Mouse (Mus musculus) stomach, embryonic 14.5 days (tissue): Measurements from ENCODE around the gene Rps6ka5. TPM values are rescaled to one million over a fixed set of nuclear protein-coding genes. Genes with fewer than 3 reads are reported as not detected.

Source experiments
- ATAC-seq: fragments of 200-750 bp; cut with Nextera tagmentation; 2 replicates; pipeline ENCODE4 v1.8.0; 2017; ENCODE audit warnings: low read depth, moderate TSS enrichment; ENCODE audit not compliant: insufficient number of reproducible peaks, insufficient read depth, low FRiP score
- H3K27ac ChIP-seq: fragments of 300-500 bp; sonication (generic); 2 replicates; pipeline ENCODE4 v1.5.1; 2014; ENCODE audit warnings: mild to moderate bottlenecking, low read length, moderate library complexity, mixed read lengths
- H3K27me3 ChIP-seq: fragments of 300-500 bp; sonication (generic); 2 replicates; pipeline ENCODE4 v1.6.1; 2014; ENCODE audit warnings: low read length, control low read depth, mixed read lengths; ENCODE audit not compliant: control insufficient read depth, insufficient read depth
- H3K36me3 ChIP-seq: fragments of 300-500 bp; sonication (generic); 2 replicates; pipeline ENCODE4 v1.6.1; 2014; ENCODE audit warnings: mild to moderate bottlenecking, control low read depth, low read length, moderate library complexity, mixed read lengths; ENCODE audit not compliant: control insufficient read depth, insufficient read depth
- H3K4me1 ChIP-seq: fragments of 300-500 bp; sonication (generic); 2 replicates; pipeline ENCODE4 v1.6.1; 2014; ENCODE audit warnings: low read length, control low read depth, mixed read lengths; ENCODE audit not compliant: control insufficient read depth, insufficient read depth
- H3K4me2 ChIP-seq: fragments of 300-500 bp; sonication (generic); replicated peaks from 2 replicates; pipeline ENCODE4 v1.6.1; 2014; ENCODE audit warnings: low read depth, low read length, control low read depth
- H3K4me3 ChIP-seq: fragments of 300-500 bp; sonication (generic); 2 replicates; pipeline ENCODE4 v1.5.1; 2014; ENCODE audit warnings: low read depth, low read length, control low read depth
- H3K9ac ChIP-seq: fragments of 300-500 bp; sonication (generic); replicated peaks from 2 replicates; pipeline ENCODE4 v1.6.1; 2014; ENCODE audit warnings: low read depth, mild to moderate bottlenecking, control low read depth, low read length, moderate library complexity, mixed read lengths
- H3K9me3 ChIP-seq: fragments of 300-500 bp; sonication (generic); 2 replicates; pipeline ENCODE4 v1.6.1; 2016; ENCODE audit warnings: low read depth, low read length, control low read depth; ENCODE audit not compliant: control insufficient read depth
- WGBS: fragments of 180-500 bp; shearing (Covaris S2); extraction: QIAGEN DNeasy Blood & Tissue Kit; methylation state at CpG from one replicate; pipeline ENCODE4 v1.1.7; 2014; 5-methylcytosine and 5-hydroxymethylcytosine counted together
- polyA plus RNA-seq: library from polyadenylated mRNA; unstranded; fragments of >200 nt; fragmentation: Nextera tagmentation; extraction: Ambion mirVana; gene quantifications from 2 replicates; pipeline ENCODE4 v1.2.1, GENCODE M21; 2014

Gene Rps6ka5
- polyA plus RNA-seq, 1 experiment from 2014 or later = 5.4 TPM

GRCm38 (mm10) chr12:100613192-100613700, 113.5 kb downstream of the Rps6ka5 start:
- H3K9me3 ChIP-seq = no peaks in the 10 kb centered on the region
- no peaks in the 10 kb centered on the region for H3K36me3 ChIP-seq
- H3K4me3 ChIP-seq = no peak overlapping the region
- no peaks in the 10 kb centered on the region for H3K4me1 ChIP-seq
- ATAC-seq = no peak
- no peak overlapping the region for H3K9ac ChIP-seq
- no peak overlapping the region for H3K4me2 ChIP-seq
- no peaks in the 10 kb centered on the region for H3K27me3 ChIP-seq
- H3K27ac ChIP-seq = no peak overlapping the region
- 51% methylated on average over 5 of the region's 5 CpGs for WGBS

DNA sequence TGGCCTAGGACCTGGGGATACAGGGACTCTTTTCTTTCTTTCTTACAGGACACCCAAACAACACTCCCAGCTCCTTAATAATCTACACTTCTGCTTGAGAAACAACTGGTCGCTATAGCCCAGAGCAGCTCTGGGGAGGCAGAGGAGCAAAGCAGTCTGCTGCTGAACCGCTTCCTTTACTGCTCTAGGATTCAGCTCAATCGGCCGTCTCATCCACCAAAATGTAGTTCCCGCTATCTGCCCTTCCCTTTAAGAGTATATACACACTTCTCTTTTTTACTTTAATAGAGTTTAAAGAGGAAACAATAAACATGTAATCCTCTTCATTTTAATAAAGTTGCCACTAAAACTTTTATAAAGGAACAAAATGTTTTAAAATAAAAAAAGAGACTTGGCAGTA, 117.0 kb downstream of the Rps6ka5 start:
- H3K9me3 ChIP-seq = no peaks in the 10 kb centered on the region
- no peaks in the 10 kb centered on the region for H3K4me1 ChIP-seq
- H3K4me2 ChIP-seq = no peak overlapping the region
- no peaks in the 10 kb centered on the region for H3K27me3 ChIP-seq
- WGBS = 87% methylated on average over 5 of the region's 5 CpGs
- no peak for ATAC-seq
- no peaks in the 10 kb centered on the region for H3K36me3 ChIP-seq
- no peak overlapping the region for H3K9ac ChIP-seq
- no peak overlapping the region for H3K4me3 ChIP-seq
- no peak overlapping the region for H3K27ac ChIP-seq

DNA sequence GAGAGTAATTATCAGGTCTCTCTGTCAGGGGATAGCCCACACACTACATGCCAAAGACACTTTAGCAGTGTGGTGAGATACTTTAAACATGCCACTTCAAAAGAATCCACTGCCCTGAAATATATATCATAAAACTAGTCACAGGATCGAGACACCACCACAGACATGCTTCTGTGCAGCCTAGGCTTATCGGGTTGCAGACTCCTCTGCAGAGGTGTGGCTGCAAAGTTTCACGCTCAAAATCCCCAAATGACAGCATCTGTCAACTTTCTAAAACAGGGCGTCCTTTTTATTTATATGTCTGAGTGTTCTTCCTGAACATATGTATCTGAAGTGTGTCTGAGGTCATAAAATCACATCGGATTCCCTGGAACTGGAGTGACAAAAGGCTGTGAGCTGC, 117.7 kb downstream of the Rps6ka5 start:
- Histone ChIP-seq H3K4me2 (no peak overlapping the region), H3K4me1 (no peaks in the 10 kb centered on the region), H3K27ac (no peak overlapping the region), H3K9ac (no peak overlapping the region), H3K9me3 (no peaks in the 10 kb centered on the region), H3K4me3 (no peak overlapping the region), H3K36me3 (no peaks in the 10 kb centered on the region), H3K27me3 (no peaks in the 10 kb centered on the region)
- no peak for ATAC-seq
- WGBS = 54% methylated on average over 5 of the region's 5 CpGs

GRCm38 (mm10) chr12:100606733-100607132, 120.0 kb downstream of the Rps6ka5 start:
- Histone ChIP-seq H3K27ac (no peak overlapping the region), H3K9ac (no peak overlapping the region), H3K4me2 (no peak overlapping the region), H3K9me3 (no peaks in the 10 kb centered on the region), H3K4me1 (no peaks in the 10 kb centered on the region), H3K4me3 (no peak overlapping the region), H3K36me3 (no peaks in the 10 kb centered on the region), H3K27me3 (no peaks in the 10 kb centered on the region)
- ATAC-seq = no peak
- 91% methylated on average over 1 of the region's 1 CpGs for WGBS

DNA sequence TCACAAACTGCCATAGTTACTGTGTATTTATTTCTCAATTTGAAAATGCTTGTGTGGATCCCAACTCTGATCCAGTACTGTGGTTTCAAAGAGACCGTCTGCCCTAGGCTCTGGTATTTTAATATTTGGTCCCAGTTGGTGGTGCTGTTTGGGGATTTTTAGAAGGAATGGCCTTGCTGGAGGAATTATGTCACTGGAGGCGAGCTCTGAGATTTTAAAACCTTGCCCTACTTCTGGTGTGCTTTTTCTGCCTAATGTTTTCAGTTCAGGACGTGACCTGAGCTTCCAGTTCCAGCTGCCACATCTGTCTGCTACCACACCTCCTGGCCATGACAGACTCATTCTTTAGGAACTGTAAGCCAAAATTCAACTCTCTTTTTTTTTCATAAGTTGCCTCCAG, 121.2 kb downstream of the Rps6ka5 start:
- Histone ChIP-seq H3K36me3 (no peaks in the 10 kb centered on the region), H3K27me3 (no peaks in the 10 kb centered on the region), H3K9ac (no peak overlapping the region), H3K4me1 (no peaks in the 10 kb centered on the region), H3K4me3 (no peak overlapping the region), H3K27ac (no peak overlapping the region), H3K4me2 (no peak overlapping the region), H3K9me3 (no peaks in the 10 kb centered on the region)
- ATAC-seq = no peak
- WGBS = 68% methylated on average over 3 of the region's 3 CpGs

DNA sequence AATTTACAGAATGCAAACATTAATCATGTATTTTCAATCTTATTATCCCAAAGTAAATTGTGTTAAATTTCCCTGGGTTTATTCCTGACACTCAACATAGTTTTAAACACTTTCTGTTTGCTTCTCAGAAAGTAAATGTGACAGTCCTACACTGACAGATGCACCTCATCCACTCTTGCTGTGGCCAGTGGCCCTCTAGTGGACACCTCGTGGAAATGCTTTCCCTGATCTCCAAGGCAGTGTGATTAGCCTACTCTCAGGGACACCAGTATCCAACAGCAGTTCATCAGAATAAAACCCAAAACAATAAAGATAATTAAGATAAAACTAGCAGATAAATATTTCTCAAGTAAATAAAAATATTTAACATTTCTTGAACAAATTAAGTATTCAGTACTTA, 122.2 kb downstream of the Rps6ka5 start:
- Histone ChIP-seq H3K4me1 (no peaks in the 10 kb centered on the region), H3K27me3 (no peaks in the 10 kb centered on the region), H3K4me3 (no peak overlapping the region), H3K36me3 (no peaks in the 10 kb centered on the region), H3K27ac (no peak overlapping the region), H3K9me3 (no peaks in the 10 kb centered on the region), H3K9ac (no peak overlapping the region), H3K4me2 (no peak overlapping the region)
- ATAC-seq = no peak
- 3% methylated on average over 1 of the region's 1 CpGs for WGBS

- ATAC-seq = no peak
- Histone ChIP-seq H3K36me3 (no peaks in the 10 kb centered on the region), H3K27me3 (no peaks in the 10 kb centered on the region), H3K9ac (no peak overlapping the region), H3K4me3 (no peak overlapping the region), H3K4me1 (no peaks in the 10 kb centered on the region), H3K4me2 (no peak overlapping the region), H3K9me3 (no peaks in the 10 kb centered on the region), H3K27ac (no peak overlapping the region)
- WGBS = 73% methylated on average over 3 of the region's 3 CpGs
Measured at GRCm38 (mm10) chr12:100594700-100595099, 132.1 kb downstream of the Rps6ka5 start.

DNA sequence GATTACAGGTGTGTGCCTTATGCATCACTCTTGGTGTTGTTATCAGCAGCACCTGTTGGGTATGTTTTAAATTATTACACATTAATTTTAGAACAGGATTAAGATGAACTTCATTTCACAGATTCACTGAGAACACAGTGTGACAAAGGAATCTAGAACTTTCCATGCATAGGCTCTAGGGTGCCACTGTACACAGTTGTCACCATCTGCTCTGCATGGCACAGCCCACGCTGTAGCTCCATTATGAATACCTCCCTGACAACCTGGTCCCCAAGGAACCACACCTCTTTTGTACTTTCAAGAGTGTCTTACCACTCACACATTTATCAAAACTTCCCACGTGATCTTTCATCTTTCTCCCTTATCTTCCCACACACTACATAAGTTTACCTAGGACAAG, 140.2 kb downstream of the Rps6ka5 start:
- H3K9ac ChIP-seq = no peak overlapping the region
- no peak for ATAC-seq
- no peaks in the 10 kb centered on the region for H3K27me3 ChIP-seq
- no peaks in the 10 kb centered on the region for H3K4me1 ChIP-seq
- WGBS = 71% methylated on average over 2 of the region's 2 CpGs
- no peak overlapping the region for H3K27ac ChIP-seq
- H3K4me2 ChIP-seq = no peak overlapping the region
- H3K36me3 ChIP-seq = no peaks in the 10 kb centered on the region
- no peak overlapping the region for H3K4me3 ChIP-seq
- no peaks in the 10 kb centered on the region for H3K9me3 ChIP-seq

GRCm38 (mm10) chr12:100579221-100579620, 147.6 kb downstream of the Rps6ka5 start:
- Histone ChIP-seq H3K4me3 (no peak overlapping the region), H3K4me2 (no peak overlapping the region), H3K27me3 (no peaks in the 10 kb centered on the region), H3K9me3 (no peaks in the 10 kb centered on the region), H3K9ac (no peak overlapping the region), H3K27ac (no peak overlapping the region), H3K36me3 (no peaks in the 10 kb centered on the region), H3K4me1 (no peaks in the 10 kb centered on the region)
- no peak for ATAC-seq
- 89% methylated on average over 2 of the region's 2 CpGs for WGBS
